Mouse (Mus musculus): Measurements from ENCODE around the gene Gfer.

DNA sequence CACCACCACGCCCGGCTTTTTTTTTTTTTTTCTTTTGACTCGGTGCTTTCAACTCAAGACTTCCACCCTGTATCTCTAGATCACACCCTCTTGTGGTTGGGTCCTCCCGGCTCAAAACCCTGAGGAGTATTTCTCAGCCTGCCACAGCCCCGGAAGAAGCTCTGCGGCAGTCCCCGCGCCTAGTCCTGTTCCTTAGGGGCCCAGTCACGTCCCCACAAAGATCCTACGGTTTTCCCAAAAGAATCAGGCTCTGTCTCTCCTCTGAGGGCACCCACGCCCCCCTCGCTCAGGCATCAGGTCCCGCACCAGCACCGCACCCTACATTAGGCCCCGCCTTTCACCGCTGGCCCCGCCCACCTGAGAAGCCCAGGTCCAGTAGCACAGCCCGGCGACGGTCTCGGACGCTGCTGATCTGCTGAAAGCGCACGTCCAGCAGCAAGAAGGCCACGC lies 8.8 kb downstream of the Gfer start:
- TF ChIP-seq CTCF (conservative IDR thresholded peaks at IDR 0.05; ENCODE audit: insufficient read depth, insufficient read length, low read depth, low read length): no peak
- no peak for TF ChIP-seq POLR2A (IDR thresholded peaks at IDR 0.05; ENCODE audit: low read depth, low read length)
